Mouse (Mus musculus): ENCODE data around the gene Ak5.

Gene Ak5

DNA sequence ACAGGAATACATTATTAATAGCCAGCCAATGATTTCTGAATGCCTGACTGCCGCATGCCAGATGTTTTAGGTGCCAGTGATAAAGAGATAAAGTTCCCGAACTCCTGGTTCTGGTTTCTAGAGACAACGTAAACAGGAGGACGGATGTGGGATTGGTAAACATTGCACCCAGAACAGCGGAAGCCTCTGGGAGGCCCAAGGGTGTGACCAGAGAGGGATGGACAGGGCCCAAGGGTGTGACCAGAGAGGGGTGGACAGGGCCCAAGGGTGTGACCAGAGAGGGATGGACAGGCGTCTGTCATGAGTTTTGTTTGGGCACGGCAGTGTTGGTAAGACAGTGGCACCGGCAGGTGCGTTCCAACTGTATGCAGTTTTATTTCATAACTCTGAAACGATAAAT is 148.6 kb downstream of the Ak5 start:
- no peak for DNase-seq (ENCODE audit: low read depth, low spot score)

GRCm38 (mm10) chr3:152516569-152516968 is 151.6 kb downstream of the Ak5 start:
- no peak for DNase-seq (ENCODE audit: low read depth, low spot score)

DNA sequence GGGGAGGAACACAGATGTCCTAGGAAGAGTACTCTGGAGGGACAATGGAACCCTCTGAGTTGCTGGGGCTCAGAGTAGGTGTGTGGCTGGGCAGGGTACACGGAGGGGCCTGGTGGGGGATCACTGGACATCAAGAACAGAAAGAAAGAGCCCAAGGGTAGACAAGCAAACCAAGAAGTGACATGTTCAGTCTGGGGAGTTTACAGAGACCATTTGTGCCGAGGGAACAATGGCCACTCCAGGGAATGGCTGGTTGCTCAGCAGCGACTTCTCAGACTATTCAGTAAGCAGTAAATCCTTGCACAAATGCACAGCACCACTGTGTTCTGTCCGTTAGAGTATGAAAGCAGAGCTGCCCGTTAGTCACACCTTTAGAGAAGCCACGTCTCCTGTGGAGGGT is 152.2 kb downstream of the Ak5 start:
- DNase-seq (ENCODE audit: low read depth, low spot score) = no peak

DNA sequence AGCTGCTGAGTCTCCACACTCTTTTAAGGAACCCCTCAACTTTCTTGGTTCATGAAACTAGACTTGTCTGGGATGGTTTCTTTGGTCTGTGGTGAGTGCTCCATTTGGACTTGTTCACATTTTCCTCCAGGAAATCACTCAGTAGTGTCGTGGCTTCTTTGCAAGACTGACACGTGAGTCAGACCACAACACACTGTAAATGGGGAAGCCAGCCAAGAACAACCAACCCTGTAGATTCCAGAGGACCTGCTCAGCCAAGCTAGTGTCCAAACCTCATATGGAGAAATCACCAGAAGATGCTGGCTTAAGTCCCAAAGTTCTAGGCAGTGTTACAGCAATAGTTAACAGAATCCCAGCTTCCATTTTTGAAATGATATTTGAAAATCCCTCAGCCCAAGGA is 155.6 kb downstream of the Ak5 start:
- no peak for DNase-seq (ENCODE audit: low read depth, low spot score)

GRCm38 (mm10) chr3:152509268-152509667 is 158.9 kb downstream of the Ak5 start:
- DNase-seq (ENCODE audit: low read depth, low spot score) = no peak

GRCm38 (mm10) chr3:152508419-152508993 is 159.7 kb downstream of the Ak5 start:
- no peak for DNase-seq (ENCODE audit: low read depth, low spot score)

- no peak for DNase-seq (ENCODE audit: low read depth, low spot score)
Observed at GRCm38 (mm10) chr3:152507900-152508299, 160.3 kb downstream of the Ak5 start.

- DNase-seq (ENCODE audit: low read depth, low spot score) = no peak
Observed at GRCm38 (mm10) chr3:152498968-152499696, 169.0 kb downstream of the Ak5 start.

GRCm38 (mm10) chr3:152497842-152498241 is 170.3 kb downstream of the Ak5 start:
- no peak for DNase-seq (ENCODE audit: low read depth, low spot score)

GRCm38 (mm10) chr3:152497084-152497483 is 171.1 kb downstream of the Ak5 start:
- no peak for DNase-seq (ENCODE audit: low read depth, low spot score)

GRCm38 (mm10) chr3:152495415-152495898 is 172.7 kb downstream of the Ak5 start:
- DNase-seq (ENCODE audit: low read depth, low spot score) = no peak

- DNase-seq (ENCODE audit: low read depth, low spot score) = no peak
Observed at GRCm38 (mm10) chr3:152494667-152495360, 173.3 kb downstream of the Ak5 start.

DNA sequence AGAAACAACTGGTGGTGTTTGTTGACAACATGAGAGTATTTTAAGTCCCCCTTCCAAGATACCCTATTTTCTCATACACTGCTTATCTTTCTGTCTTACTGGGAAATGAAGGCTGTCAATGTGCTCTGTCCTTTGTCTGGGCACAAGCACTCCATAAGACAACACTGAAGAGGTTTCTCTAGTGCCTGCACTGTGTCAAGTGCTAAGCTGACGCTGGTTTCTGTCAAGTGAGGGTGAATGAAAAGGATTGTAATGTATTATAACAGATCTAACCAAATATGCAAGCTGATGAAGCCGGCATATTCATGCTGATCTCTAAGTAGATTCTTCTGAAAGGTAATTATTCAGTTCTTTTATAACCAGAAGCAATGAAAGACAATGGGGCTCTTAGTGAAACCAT is 174.3 kb downstream of the Ak5 start:
- no peak for DNase-seq (ENCODE audit: low read depth, low spot score)

- no peak for DNase-seq (ENCODE audit: low read depth, low spot score)
Observed at GRCm38 (mm10) chr3:152492241-152492640, 175.9 kb downstream of the Ak5 start.

DNA sequence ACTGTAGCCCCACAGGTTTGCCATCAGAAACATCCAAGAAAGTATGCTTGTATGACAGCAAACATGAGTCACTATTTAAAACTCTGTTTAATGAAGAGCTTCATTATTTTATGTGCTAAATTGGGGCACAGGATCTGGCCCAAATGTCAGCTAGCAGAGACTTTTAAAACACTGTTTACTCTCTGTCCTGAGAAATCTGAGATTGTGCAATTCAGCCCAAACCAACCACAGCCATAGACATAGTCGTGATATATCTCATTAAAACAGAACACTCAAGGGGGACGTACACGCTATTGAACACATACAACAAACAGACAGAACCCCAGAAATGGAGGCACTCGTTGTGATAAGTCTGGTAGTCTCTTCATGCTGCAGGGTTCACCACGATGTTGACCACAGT is 177.7 kb downstream of the Ak5 start:
- DNase-seq (ENCODE audit: low read depth, low spot score) = no peak

GRCm38 (mm10) chr3:152488964-152489363 is 179.2 kb downstream of the Ak5 start:
- no peak for DNase-seq (ENCODE audit: low read depth, low spot score)

DNA sequence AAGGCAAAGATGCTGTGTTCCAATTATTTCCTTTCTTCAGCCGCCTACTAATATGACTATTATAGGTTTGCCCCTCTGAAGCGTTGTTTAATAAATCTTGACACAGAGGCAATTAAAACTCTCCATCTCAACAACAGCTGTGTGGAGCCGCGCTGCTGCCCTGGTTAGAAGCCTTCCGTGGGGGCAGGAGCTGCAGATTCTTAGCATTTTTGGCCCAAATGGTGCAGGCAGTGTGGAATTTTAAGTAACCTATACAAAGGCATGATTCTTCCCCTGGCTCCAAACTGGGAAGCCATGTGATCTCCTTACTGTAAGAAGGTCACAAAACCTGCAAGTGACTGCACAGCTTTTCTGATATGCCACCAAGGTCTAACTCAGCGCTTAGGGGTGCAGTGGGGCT is 184.0 kb downstream of the Ak5 start:
- DNase-seq (ENCODE audit: low read depth, low spot score) = no peak

GRCm38 (mm10) chr3:152483800-152484199 is 184.4 kb downstream of the Ak5 start:
- DNase-seq (ENCODE audit: low read depth, low spot score) = no peak

- no peak for DNase-seq (ENCODE audit: low read depth, low spot score)
Observed at GRCm38 (mm10) chr3:152482182-152482581, 186.0 kb downstream of the Ak5 start.

GRCm38 (mm10) chr3:152480336-152480735 is 187.8 kb downstream of the Ak5 start:
- peak; percentile 47 for DNase-seq (ENCODE audit: low read depth, low spot score)

- DNase-seq (ENCODE audit: low read depth, low spot score) = peak; percentile 74
Observed at GRCm38 (mm10) chr3:152478599-152479435, 189.3 kb downstream of the Ak5 start.
